Mouse (Mus musculus) liver, embryonic 16.5 days (tissue): ENCODE data around the gene Furin. TPM values are rescaled to one million over a fixed set of nuclear protein-coding genes. Genes with fewer than 3 reads are reported as not detected.

Experiments used
- ATAC-seq: fragments of 200-750 bp; cut with Nextera tagmentation; 2 replicates; pipeline ENCODE4 v1.8.0; 2017; ENCODE audit warnings: low read depth, mild to moderate bottlenecking, moderate number of reproducible peaks, moderate library complexity
- H3K27ac ChIP-seq: fragments of 300-500 bp; sonication (generic); 2 replicates; pipeline ENCODE4 v1.5.1; 2014; ENCODE audit warnings: mild to moderate bottlenecking, low read length
- H3K27me3 ChIP-seq: fragments of 300-500 bp; sonication (generic); 2 replicates; pipeline ENCODE4 v1.6.1; 2014; ENCODE audit warnings: low read depth, low read length, mixed read lengths; ENCODE audit not compliant: control insufficient read depth, insufficient read depth
- H3K36me3 ChIP-seq: fragments of 300-500 bp; sonication (generic); 2 replicates; pipeline ENCODE4 v1.6.1; 2014; ENCODE audit warnings: mild to moderate bottlenecking; ENCODE audit not compliant: control insufficient read depth, insufficient read depth
- H3K4me1 ChIP-seq: fragments of 300-500 bp; sonication (generic); 2 replicates; pipeline ENCODE4 v1.6.1; 2014; ENCODE audit warnings: low read depth, low read length, mixed read lengths; ENCODE audit not compliant: control insufficient read depth
- H3K4me2 ChIP-seq: fragments of 300-500 bp; sonication (generic); 2 replicates; pipeline ENCODE4 v1.6.1; 2014; ENCODE audit warnings: low read depth, low read length, mixed read lengths
- H3K4me3 ChIP-seq: fragments of 300-500 bp; sonication (generic); 2 replicates; pipeline ENCODE4 v1.5.1; 2014; ENCODE audit warnings: low read depth, mild to moderate bottlenecking, low read length
- H3K9ac ChIP-seq: fragments of 300-500 bp; sonication (generic); 2 replicates; pipeline ENCODE4 v1.6.1; 2014; ENCODE audit warnings: low read depth, low read length
- H3K9me3 ChIP-seq: fragments of 300-500 bp; sonication (generic); replicated peaks from 2 replicates; pipeline ENCODE4 v1.6.1; 2016; ENCODE audit warnings: low read length; ENCODE audit not compliant: control insufficient read depth
- WGBS: fragments of 180-500 bp; shearing (Covaris S2); extraction: QIAGEN DNeasy Blood & Tissue Kit; methylation state at CpG from one replicate; pipeline ENCODE4 v1.1.7; 2014; ENCODE audit not compliant: insufficient replicate concordance; 5-methylcytosine and 5-hydroxymethylcytosine counted together
- polyA plus RNA-seq: library from polyadenylated mRNA; unstranded; fragments of >200 nt; fragmentation: Nextera tagmentation; extraction: Ambion mirVana; gene quantifications from 2 replicates; pipeline ENCODE4 v1.2.1, GENCODE M21; 2015

The Furin gene
- polyA plus RNA-seq, 1 experiment from 2014 or later = 6.2 TPM

GRCm38 (mm10) chr7:80419278-80419677, 14.0 kb upstream of the Furin start:
- peaks cover 11% of the 10 kb centered on the region for H3K4me1 ChIP-seq
- no peaks in the 10 kb centered on the region for H3K9me3 ChIP-seq
- no peak overlapping the region for H3K4me2 ChIP-seq
- WGBS = 34% methylated on average over 3 of the region's 3 CpGs
- no peaks in the 10 kb centered on the region for H3K36me3 ChIP-seq
- no peak overlapping the region for H3K4me3 ChIP-seq
- H3K27me3 ChIP-seq = no peaks in the 10 kb centered on the region
- no peak overlapping the region for H3K9ac ChIP-seq
- H3K27ac ChIP-seq = no peak overlapping the region
- no peak for ATAC-seq

- H3K9me3 ChIP-seq = no peaks in the 10 kb centered on the region
- WGBS = 57% methylated on average over 3 of the region's 3 CpGs
- peaks cover 9% of the 10 kb centered on the region for H3K4me1 ChIP-seq
- H3K36me3 ChIP-seq = no peaks in the 10 kb centered on the region
- no peaks in the 10 kb centered on the region for H3K27me3 ChIP-seq
- no peak overlapping the region for H3K9ac ChIP-seq
- ATAC-seq = no peak
- no peak overlapping the region for H3K4me2 ChIP-seq
- H3K27ac ChIP-seq = no peak overlapping the region
- H3K4me3 ChIP-seq = no peak overlapping the region
These were observed 12.8 kb upstream of the Furin start for GRCm38 (mm10) chr7:80418036-80418435.

- H3K4me1 ChIP-seq = peaks cover 5% of the 10 kb centered on the region
- H3K36me3 ChIP-seq = no peaks in the 10 kb centered on the region
- H3K27me3 ChIP-seq = no peaks in the 10 kb centered on the region
- no peak overlapping the region for H3K27ac ChIP-seq
- H3K4me2 ChIP-seq = no peak overlapping the region
- no peak overlapping the region for H3K9ac ChIP-seq
- no peak overlapping the region for H3K4me3 ChIP-seq
- no peaks in the 10 kb centered on the region for H3K9me3 ChIP-seq
- ATAC-seq = no peak
These were observed 12.4 kb upstream of the Furin start for GRCm38 (mm10) chr7:80417601-80418000.

GRCm38 (mm10) chr7:80416969-80417368, 11.7 kb upstream of the Furin start:
- H3K4me3 ChIP-seq = no peak overlapping the region
- no peak overlapping the region for H3K9ac ChIP-seq
- no peak for ATAC-seq
- no peaks in the 10 kb centered on the region for H3K27me3 ChIP-seq
- H3K27ac ChIP-seq = no peak overlapping the region
- H3K4me1 ChIP-seq = peaks cover 4% of the 10 kb centered on the region
- H3K4me2 ChIP-seq = no peak overlapping the region
- H3K9me3 ChIP-seq = no peaks in the 10 kb centered on the region
- H3K36me3 ChIP-seq = no peaks in the 10 kb centered on the region
- WGBS = 33% methylated on average over 7 of the region's 7 CpGs

GRCm38 (mm10) chr7:80414303-80414855, 9.1 kb upstream of the Furin start:
- Histone ChIP-seq H3K9me3 (no peaks in the 10 kb centered on the region), H3K36me3 (no peaks in the 10 kb centered on the region), H3K9ac (no peak overlapping the region), H3K27ac (no peak overlapping the region), H3K4me2 (no peak overlapping the region), H3K27me3 (no peaks in the 10 kb centered on the region), H3K4me3 (no peak overlapping the region), H3K4me1 (peaks cover 3% of the 10 kb centered on the region; the same call in 1 of the 2 replicates)
- 57% methylated on average over 7 of the region's 7 CpGs for WGBS
- no peak for ATAC-seq

- Histone ChIP-seq H3K4me1 (no peaks in the 10 kb centered on the region; the same call in 1 of the 2 replicates), H3K9ac (no peak overlapping the region), H3K4me2 (no peak overlapping the region), H3K36me3 (no peaks in the 10 kb centered on the region), H3K4me3 (no peak overlapping the region), H3K27ac (no peak overlapping the region), H3K27me3 (no peaks in the 10 kb centered on the region), H3K9me3 (no peaks in the 10 kb centered on the region)
- 63% methylated on average over 9 of the region's 9 CpGs for WGBS
- no peak for ATAC-seq
These were observed 8.5 kb upstream of the Furin start for GRCm38 (mm10) chr7:80413512-80414302.

GRCm38 (mm10) chr7:80412781-80413180, 7.5 kb upstream of the Furin start:
- Histone ChIP-seq H3K27ac (no peak overlapping the region), H3K4me3 (no peak overlapping the region), H3K9me3 (no peaks in the 10 kb centered on the region), H3K9ac (no peak overlapping the region), H3K27me3 (no peaks in the 10 kb centered on the region), H3K36me3 (no peaks in the 10 kb centered on the region), H3K4me2 (no peak overlapping the region), H3K4me1 (no peaks in the 10 kb centered on the region; the same call in 1 of the 2 replicates)
- WGBS = 78% methylated on average over 5 of the region's 5 CpGs
- ATAC-seq = no peak

- H3K27me3 ChIP-seq = no peaks in the 10 kb centered on the region
- H3K4me1 ChIP-seq = no peaks in the 10 kb centered on the region; the same call in 1 of the 2 replicates
- 70% methylated on average over 10 of the region's 10 CpGs for WGBS
- H3K4me2 ChIP-seq = no peak overlapping the region
- H3K36me3 ChIP-seq = no peaks in the 10 kb centered on the region
- no peaks in the 10 kb centered on the region for H3K9me3 ChIP-seq
- ATAC-seq = no peak
- H3K4me3 ChIP-seq = no peak overlapping the region
- H3K9ac ChIP-seq = no peak overlapping the region
- no peak overlapping the region for H3K27ac ChIP-seq
These were observed 7.0 kb upstream of the Furin start for GRCm38 (mm10) chr7:80412279-80412678.

GRCm38 (mm10) chr7:80410380-80410779, 5.1 kb upstream of the Furin start:
- H3K9ac ChIP-seq = no peak overlapping the region
- 73% methylated on average over 9 of the region's 9 CpGs for WGBS

More at GRCm38 (mm10) chr7:80410380-80410779, 5.1 kb upstream of the Furin start:
- H3K36me3 ChIP-seq = no peaks in the 10 kb centered on the region
- no peak overlapping the region for H3K4me2 ChIP-seq
- ATAC-seq = no peak
- no peaks in the 10 kb centered on the region for H3K9me3 ChIP-seq
- H3K4me3 ChIP-seq = no peak overlapping the region
- H3K27me3 ChIP-seq = no peaks in the 10 kb centered on the region
- no peaks in the 10 kb centered on the region for H3K4me1 ChIP-seq
- no peak overlapping the region for H3K27ac ChIP-seq
